Mouse (Mus musculus) stomach, postnatal 0 days (tissue): ENCODE data around the gene Cwh43. TPM values are rescaled to one million over a fixed set of nuclear protein-coding genes. Genes with fewer than 3 reads are reported as not detected.

Source experiments
- ATAC-seq: fragments of 200-750 bp; cut with Nextera tagmentation; 2 replicates; pipeline ENCODE4 v1.8.0; 2017; ENCODE audit not compliant: low FRiP score, low TSS enrichment
- DNase-seq: peaks from one replicate; pipeline ENCODE4 v3.0.0-alpha.2; 2016; ENCODE audit warnings: low spot score
- H3K27ac ChIP-seq: fragments of 300-500 bp; sonication (generic); replicated peaks from 2 replicates; pipeline ENCODE4 v1.5.1; 2014; ENCODE audit warnings: mild to moderate bottlenecking, control low read depth
- H3K27me3 ChIP-seq: fragments of 300-500 bp; sonication (generic); 2 replicates; pipeline ENCODE4 v1.6.1; 2014; ENCODE audit warnings: low read length; ENCODE audit not compliant: control insufficient read depth, insufficient read depth
- H3K36me3 ChIP-seq: fragments of 300-500 bp; sonication (generic); 2 replicates; pipeline ENCODE4 v1.6.1; 2014; ENCODE audit warnings: low read length, mixed read lengths; ENCODE audit not compliant: control insufficient read depth, insufficient read depth
- H3K4me1 ChIP-seq: fragments of 300-500 bp; sonication (generic); replicated peaks from 2 replicates; pipeline ENCODE4 v1.6.1; 2014; ENCODE audit warnings: antibody characterized with exemption; ENCODE audit not compliant: control insufficient read depth, insufficient read depth
- H3K4me2 ChIP-seq: fragments of 300-500 bp; sonication (generic); replicated peaks from 2 replicates; pipeline ENCODE4 v1.6.1; 2014; ENCODE audit warnings: low read depth, mild to moderate bottlenecking, control low read depth, moderate library complexity
- H3K4me3 ChIP-seq: fragments of 300-500 bp; sonication (generic); 2 replicates; pipeline ENCODE4 v1.5.1; 2014; ENCODE audit warnings: low read depth, low read length, control low read depth
- H3K9ac ChIP-seq: fragments of 300-500 bp; sonication (generic); 2 replicates; pipeline ENCODE4 v1.6.1; 2014; ENCODE audit warnings: mild to moderate bottlenecking, low read length, control low read depth, mixed read lengths
- H3K9me3 ChIP-seq: fragments of 300-500 bp; sonication (generic); 2 replicates; pipeline ENCODE4 v1.6.1; 2016; ENCODE audit warnings: low read length; ENCODE audit not compliant: control insufficient read depth
- CTCF ChIP-seq: IDR thresholded peaks from 2 replicates; pipeline ENCODE4 v1.5.1; 2016; ENCODE audit warnings: antibody characterized with exemption, low read depth, mild to moderate bottlenecking, moderate library complexity
- EP300 ChIP-seq: optimal IDR thresholded peaks from 2 replicates; pipeline ENCODE3; 2016; ENCODE audit warnings: antibody characterized with exemption
- WGBS: fragments of 180-500 bp; shearing (Covaris S2); extraction: QIAGEN DNeasy Blood & Tissue Kit; methylation state at CpG from one replicate; pipeline ENCODE4 v1.1.7; 2014; 5-methylcytosine and 5-hydroxymethylcytosine counted together
- polyA plus RNA-seq: library from polyadenylated mRNA; unstranded; fragments of >200 nt; fragmentation: Nextera tagmentation; extraction: Ambion mirVana; gene quantifications from 2 replicates; pipeline ENCODE4 v1.2.1, GENCODE M21; 2015

Gene Cwh43
- 8.6 and 10.9 TPM in 2 replicates for polyA plus RNA-seq

GRCm38 (mm10) chr5:73405981-73406722 lies at the start of gene Cwh43:
Gene Cwh43 (plus strand): TSS chr5:73406075.
- H3K27me3 ChIP-seq, result no peaks in the 10 kb centered on the region; the same call in 1 of the 2 replicates
- no peak for TF ChIP-seq EP300
- TF ChIP-seq CTCF, result no peak
- H3K4me3 ChIP-seq, result peak within 1 kb of the TSS; percentile 29
- ATAC-seq, result peak; percentile 73
- H3K4me2 ChIP-seq, result peak within 1 kb of the TSS; percentile 62
- DNase-seq, result peak; percentile 79
- H3K9ac ChIP-seq, result no peak within 1 kb of the TSS
- no peaks in the 10 kb centered on the region for H3K36me3 ChIP-seq
- 3% methylated on average over 40 of the region's 49 CpGs for WGBS
- H3K4me1 ChIP-seq, result peaks cover 6% of the 10 kb centered on the region
- H3K27ac ChIP-seq, result no peak within 1 kb of the TSS
- H3K9me3 ChIP-seq, result no peaks in the 10 kb centered on the region

- Histone ChIP-seq H3K36me3 (no peaks in the 10 kb centered on the region), H3K4me2 (peak overlapping the region; percentile 32), H3K27me3 (no peaks in the 10 kb centered on the region), H3K4me3 (no peak overlapping the region), H3K27ac (peak overlapping the region; percentile 63; the same call in 1 of the 2 replicates), H3K4me1 (no peaks in the 10 kb centered on the region), H3K9ac (no peak overlapping the region), H3K9me3 (no peaks in the 10 kb centered on the region)
- WGBS, result 58% methylated on average over 6 of the region's 6 CpGs
- no peak for TF ChIP-seq CTCF
- TF ChIP-seq EP300, result no peak
- ATAC-seq (peak; percentile 69), DNase-seq (peak; percentile 35)
Observed at GRCm38 (mm10) chr5:73359134-73359751, 46.6 kb upstream of the Cwh43 start.

DNA sequence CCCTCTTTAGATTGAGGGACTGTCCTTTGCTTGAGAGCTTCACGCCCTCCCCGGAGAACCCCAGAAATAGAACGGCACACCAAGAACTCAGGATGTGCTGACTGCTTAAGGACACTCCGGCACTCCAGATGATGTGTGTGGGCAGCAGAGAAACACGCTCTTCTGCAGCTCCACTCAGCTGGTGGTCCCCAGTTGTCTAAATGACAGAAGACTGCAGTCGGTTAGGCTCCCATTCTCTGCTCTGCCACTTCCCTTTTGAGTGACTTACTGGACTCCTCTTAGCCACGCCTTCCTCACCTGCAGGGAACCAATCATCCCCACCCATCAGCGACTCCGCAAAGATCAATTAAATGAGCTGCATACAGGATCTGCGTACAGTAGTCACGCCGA lies 46.1 kb upstream of the Cwh43 start:
- DNase-seq (peak; percentile 34), ATAC-seq (no peak)
- WGBS, result 42% methylated on average over 12 of the region's 12 CpGs
- Histone ChIP-seq H3K9ac (no peak overlapping the region), H3K4me1 (no peaks in the 10 kb centered on the region), H3K27ac (peak overlapping the region; percentile 63; the same call in 1 of the 2 replicates), H3K9me3 (no peaks in the 10 kb centered on the region), H3K4me2 (peak overlapping the region; percentile 32), H3K27me3 (no peaks in the 10 kb centered on the region), H3K36me3 (no peaks in the 10 kb centered on the region), H3K4me3 (no peak overlapping the region)
- TF ChIP-seq EP300 (no peak), CTCF (no peak)

GRCm38 (mm10) chr5:73360240-73360639 lies 45.6 kb upstream of the Cwh43 start:
- ATAC-seq, result no peak
- Histone ChIP-seq H3K4me2 (no peak overlapping the region), H3K4me3 (no peak overlapping the region), H3K4me1 (no peaks in the 10 kb centered on the region), H3K27me3 (no peaks in the 10 kb centered on the region), H3K9me3 (no peaks in the 10 kb centered on the region), H3K27ac (no peak overlapping the region), H3K36me3 (no peaks in the 10 kb centered on the region), H3K9ac (no peak overlapping the region)
- TF ChIP-seq CTCF, result no peak
- no peak for TF ChIP-seq EP300
- DNase-seq, result no peak
- whole genome bisulfite sequencing, result 32% methylated on average over 12 of the region's 12 CpGs

DNA sequence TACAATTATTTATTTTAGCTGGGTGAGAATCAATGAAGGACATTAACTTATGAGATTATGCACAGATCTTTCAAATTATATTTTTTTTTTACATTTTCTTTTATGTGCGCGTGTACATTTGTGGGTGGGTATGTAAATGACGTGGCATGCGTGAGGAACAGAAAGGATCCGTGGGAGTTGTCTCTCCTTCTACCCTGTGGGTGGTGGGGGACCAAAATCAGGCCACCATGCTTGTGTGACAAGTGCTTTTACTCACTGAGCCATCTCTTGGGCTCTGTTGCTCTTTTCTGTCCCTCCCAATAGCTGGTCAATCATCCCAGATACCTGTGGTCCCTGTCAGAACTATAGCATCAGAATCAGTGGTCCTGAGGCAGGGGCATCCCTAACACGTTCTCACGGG lies 43.5 kb upstream of the Cwh43 start:
- Histone ChIP-seq H3K9ac (no peak overlapping the region), H3K4me3 (no peak overlapping the region), H3K9me3 (no peaks in the 10 kb centered on the region), H3K27me3 (no peaks in the 10 kb centered on the region), H3K27ac (no peak overlapping the region), H3K36me3 (no peaks in the 10 kb centered on the region), H3K4me1 (no peaks in the 10 kb centered on the region), H3K4me2 (no peak overlapping the region)
- WGBS, result 80% methylated on average over 7 of the region's 7 CpGs
- TF ChIP-seq CTCF (no peak), EP300 (no peak)
- ATAC-seq (no peak), DNase-seq (no peak)

GRCm38 (mm10) chr5:73362791-73363190 lies 43.1 kb upstream of the Cwh43 start:
- DNase-seq, result no peak
- no peaks in the 10 kb centered on the region for H3K27me3 ChIP-seq
- H3K36me3 ChIP-seq, result no peaks in the 10 kb centered on the region
- WGBS, result 77% methylated on average over 5 of the region's 5 CpGs
- H3K4me1 ChIP-seq, result no peaks in the 10 kb centered on the region
- TF ChIP-seq CTCF (no peak), EP300 (no peak)
- no peak overlapping the region for H3K27ac ChIP-seq
- no peak overlapping the region for H3K4me2 ChIP-seq
- no peak for ATAC-seq
- no peak overlapping the region for H3K9ac ChIP-seq
- H3K4me3 ChIP-seq, result no peak overlapping the region
- H3K9me3 ChIP-seq, result no peaks in the 10 kb centered on the region
